Mouse (Mus musculus) kidney, adult 2 months (tissue): ENCODE measurements around the gene Actg1.

Source experiments
- CTCF ChIP-seq: fragments of 200-500 bp; conservative IDR thresholded peaks from 2 replicates; pipeline ENCODE4 v1.5.1; 2011; ENCODE audit warnings: low read depth, mild to moderate bottlenecking, control low read depth, low read length, moderate library complexity, mixed read lengths; ENCODE audit not compliant: insufficient read depth, insufficient read length
- POLR2A ChIP-seq: fragments of 200-500 bp; IDR thresholded peaks from one replicate; pipeline ENCODE4 v1.6.1; 2011; ENCODE audit warnings: low read depth, low read length, control low read depth

GRCm38 (mm10) chr11:120362891-120363290, 14.5 kb upstream of the Actg1 start:
- no peak for TF ChIP-seq POLR2A
- TF ChIP-seq CTCF = no peak
